Mouse (Mus musculus) right cerebral cortex, adult 18-20 months (tissue): ENCODE measurements around the gene Gm20431.

ENCODE experiments used
- DNase-seq: peaks from one replicate; pipeline ENCODE4 v3.0.0; 2022; ENCODE audit warnings: mixed read lengths

The Gm20431 gene

GRCm38 (mm10) chr2:167596726-167597491, 64.4 kb downstream of the Gm20431 start:
- no peak for DNase-seq

GRCm38 (mm10) chr2:167596262-167596661, 65.0 kb downstream of the Gm20431 start:
- DNase-seq, result no peak

- DNase-seq, result no peak
Measured at GRCm38 (mm10) chr2:167595761-167596171, 65.5 kb downstream of the Gm20431 start.

GRCm38 (mm10) chr2:167594444-167594934, 66.8 kb downstream of the Gm20431 start:
- peak; percentile 54 for DNase-seq

- no peak for DNase-seq
Measured at GRCm38 (mm10) chr2:167593551-167594250, 67.6 kb downstream of the Gm20431 start.

- DNase-seq, result no peak
Measured at GRCm38 (mm10) chr2:167588774-167589577, 72.3 kb downstream of the Gm20431 start.

- no peak for DNase-seq
Measured at GRCm38 (mm10) chr2:167586976-167587375, 74.3 kb downstream of the Gm20431 start.

- DNase-seq, result no peak
Measured at GRCm38 (mm10) chr2:167586041-167586440, 75.3 kb downstream of the Gm20431 start.

GRCm38 (mm10) chr2:167585273-167585672, 76.0 kb downstream of the Gm20431 start:
- no peak for DNase-seq

- DNase-seq, result no peak
Measured at GRCm38 (mm10) chr2:167583161-167583952, 77.9 kb downstream of the Gm20431 start.

GRCm38 (mm10) chr2:167578521-167578920, 82.8 kb downstream of the Gm20431 start:
- no peak for DNase-seq

GRCm38 (mm10) chr2:167577186-167577785, 84.0 kb downstream of the Gm20431 start:
- DNase-seq, result no peak

- DNase-seq, result no peak
Measured at GRCm38 (mm10) chr2:167576121-167576620, 85.1 kb downstream of the Gm20431 start.

- DNase-seq, result no peak
Measured at GRCm38 (mm10) chr2:167575581-167575980, 85.7 kb downstream of the Gm20431 start.

- no peak for DNase-seq
Measured at GRCm38 (mm10) chr2:167574814-167575213, 86.5 kb downstream of the Gm20431 start.

- DNase-seq, result no peak
Measured at GRCm38 (mm10) chr2:167571442-167572220, 89.7 kb downstream of the Gm20431 start.

GRCm38 (mm10) chr2:167570815-167571214, 90.5 kb downstream of the Gm20431 start:
- DNase-seq, result no peak

GRCm38 (mm10) chr2:167569934-167570651, 91.2 kb downstream of the Gm20431 start:
- peak; percentile 48 for DNase-seq

GRCm38 (mm10) chr2:167568112-167568511, 93.2 kb downstream of the Gm20431 start:
- DNase-seq, result no peak

GRCm38 (mm10) chr2:167565682-167566081, 95.6 kb downstream of the Gm20431 start:
- DNase-seq, result no peak
